Mouse (Mus musculus): ENCODE measurements around the gene 2210011C24Rik.

DNA sequence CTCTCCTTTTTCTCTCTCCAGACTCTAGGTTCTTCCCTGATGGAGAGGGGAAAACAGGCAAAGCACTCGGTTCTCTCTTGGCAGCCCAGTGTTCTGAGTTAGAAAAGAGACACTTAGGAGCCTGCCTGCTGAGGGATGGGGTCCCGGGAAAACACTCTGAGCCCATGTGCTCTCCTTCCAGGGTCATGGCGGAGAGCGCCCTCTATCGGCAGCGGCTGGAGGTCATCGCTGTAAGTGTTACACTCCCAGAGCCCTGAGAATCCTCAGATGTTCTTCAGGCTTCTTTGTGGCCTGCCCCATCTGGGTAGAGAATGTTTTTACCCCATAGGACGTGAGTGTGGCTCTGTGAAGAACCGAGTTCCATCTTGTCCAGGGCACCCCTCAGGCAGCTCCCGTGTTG is 12.2 kb upstream of the 2210011C24Rik start:
- no peak for TF ChIP-seq USF1 (IDR thresholded peaks at IDR 0.05; ENCODE audit: low read depth)
- TF ChIP-seq MYOD1 (IDR thresholded peaks at IDR 0.05; ENCODE audit: control insufficient read depth in 1 of 3, insufficient read length in 2 of 3, low read depth in 2 of 3), result no peak
- no peak for TF ChIP-seq TCF12 (IDR thresholded peaks at IDR 0.05; ENCODE audit: insufficient read depth, poor library complexity, severe bottlenecking)
- no peak for TF ChIP-seq CEBPB (IDR thresholded peaks at IDR 0.05; ENCODE audit: insufficient read depth, poor library complexity, severe bottlenecking)
- TF ChIP-seq POLR2A (IDR thresholded peaks at IDR 0.05; ENCODE audit: insufficient read length, low read depth), result no peak
